Mouse (Mus musculus) erythroblast, embryonic 14.5 days (primary cell): ENCODE results near the gene Lrrc74b. TPM values are rescaled to one million over a fixed set of nuclear protein-coding genes. Genes with fewer than 3 reads are reported as not detected.

Experiments used
- H3K27me3 ChIP-seq: 2 replicates; pipeline ENCODE4 v1.6.1; 2012; ENCODE audit warnings: inconsistent platforms; ENCODE audit not compliant: control insufficient read depth
- H3K36me3 ChIP-seq: 2 replicates; pipeline ENCODE4 v1.6.1; 2012; ENCODE audit warnings: mild to moderate bottlenecking, inconsistent platforms; ENCODE audit not compliant: control insufficient read depth
- H3K4me1 ChIP-seq: 2 replicates; pipeline ENCODE4 v1.6.1; 2012; ENCODE audit warnings: inconsistent platforms; ENCODE audit not compliant: control insufficient read depth
- H3K4me3 ChIP-seq: replicated peaks from 2 replicates; pipeline ENCODE3; 2012; ENCODE audit warnings: moderate library complexity, mild to moderate bottlenecking, inconsistent platforms
- H3K9me3 ChIP-seq: 2 replicates; pipeline ENCODE4 v1.6.1; 2012; ENCODE audit warnings: low read length, inconsistent platforms, mixed read lengths; ENCODE audit not compliant: control insufficient read depth
- GATA1 ChIP-seq: IDR thresholded peaks from 2 replicates; pipeline ENCODE4 v1.6.1; 2012; ENCODE audit warnings: low read length, inconsistent platforms, mixed read lengths
- TAL1 ChIP-seq: IDR thresholded peaks from 3 replicates; pipeline ENCODE4 v1.6.1; 2012; ENCODE audit warnings: low read length, inconsistent platforms, mixed read lengths
- polyA plus RNA-seq: library from polyadenylated mRNA; stranded (reverse); fragments of >175 nt; gene quantifications from 2 replicates; pipeline ENCODE4 v1.2.3, GENCODE M21; 2012

The Lrrc74b gene
- polyA plus RNA-seq = 0.02 TPM in 1 of 2 replicates, not detected in the other

- H3K4me3 ChIP-seq = no peak within 1 kb of the TSS
These were observed at the start of gene Lrrc74b for GRCm38 (mm10) chr16:17561128-17561750. Lrrc74b (minus strand) TSS chr16:17561247.

DNA sequence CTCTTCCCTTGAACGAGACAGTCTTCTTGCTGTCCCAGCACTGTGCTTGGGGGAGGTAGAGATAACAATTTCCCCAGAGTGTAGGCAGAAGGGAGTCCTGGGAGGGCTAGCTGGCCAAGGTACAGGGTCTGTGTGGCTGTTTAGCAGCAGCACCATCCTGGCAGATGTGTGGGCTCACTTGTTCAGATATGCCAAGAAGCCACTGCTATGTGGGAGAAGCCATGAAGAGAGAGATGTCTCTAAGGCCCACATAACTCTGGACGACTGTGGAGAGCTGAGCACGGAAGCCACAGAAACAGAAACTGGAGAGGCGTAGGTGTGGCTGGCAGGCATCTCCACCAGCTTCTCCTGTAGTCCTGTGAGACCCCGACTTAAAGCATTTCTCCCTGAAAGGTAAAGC is 44.6 kb upstream of the Lrrc74b start:
- Histone ChIP-seq H3K27me3 (peaks cover 4% of the 10 kb centered on the region; the same call in 1 of the 2 replicates), H3K36me3 (no peaks in the 10 kb centered on the region), H3K9me3 (peaks cover 14% of the 10 kb centered on the region), H3K4me1 (no peaks in the 10 kb centered on the region), H3K4me3 (no peak overlapping the region)
- TF ChIP-seq TAL1 (no peak), GATA1 (no peak)

More at GRCm38 (mm10) chr16:17561128-17561750, at the start of gene Lrrc74b:
- Histone ChIP-seq H3K4me1 (peaks cover 22% of the 10 kb centered on the region), H3K36me3 (no peaks in the 10 kb centered on the region), H3K27me3 (peaks cover 64% of the 10 kb centered on the region), H3K9me3 (no peaks in the 10 kb centered on the region)
- no peak for TF ChIP-seq GATA1
- no peak for TF ChIP-seq TAL1

DNA sequence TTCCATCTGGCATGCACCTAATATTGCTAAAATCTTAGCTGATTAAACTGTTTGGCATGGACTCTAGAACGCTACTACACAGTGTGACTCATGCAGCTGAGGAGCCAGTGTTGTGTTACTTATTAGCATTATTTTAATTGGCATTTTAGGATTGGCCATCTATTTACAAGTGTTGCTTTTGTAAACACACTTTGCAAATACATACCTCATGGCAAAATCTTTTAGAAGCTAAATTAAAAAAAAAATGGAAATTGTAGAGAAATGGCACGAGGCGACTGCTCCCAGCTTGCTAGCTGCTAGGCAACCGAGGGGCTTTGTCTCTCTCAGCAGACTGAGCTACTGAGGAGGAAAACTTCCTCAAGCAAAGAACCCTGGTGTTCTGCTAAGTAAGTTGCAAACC is 43.9 kb upstream of the Lrrc74b start:
- peaks cover 9% of the 10 kb centered on the region for H3K9me3 ChIP-seq
- H3K27me3 ChIP-seq = peaks cover 4% of the 10 kb centered on the region; the same call in 1 of the 2 replicates
- no peak overlapping the region for H3K4me3 ChIP-seq
- H3K4me1 ChIP-seq = no peaks in the 10 kb centered on the region
- H3K36me3 ChIP-seq = no peaks in the 10 kb centered on the region
- TF ChIP-seq GATA1 (no peak), TAL1 (no peak)

DNA sequence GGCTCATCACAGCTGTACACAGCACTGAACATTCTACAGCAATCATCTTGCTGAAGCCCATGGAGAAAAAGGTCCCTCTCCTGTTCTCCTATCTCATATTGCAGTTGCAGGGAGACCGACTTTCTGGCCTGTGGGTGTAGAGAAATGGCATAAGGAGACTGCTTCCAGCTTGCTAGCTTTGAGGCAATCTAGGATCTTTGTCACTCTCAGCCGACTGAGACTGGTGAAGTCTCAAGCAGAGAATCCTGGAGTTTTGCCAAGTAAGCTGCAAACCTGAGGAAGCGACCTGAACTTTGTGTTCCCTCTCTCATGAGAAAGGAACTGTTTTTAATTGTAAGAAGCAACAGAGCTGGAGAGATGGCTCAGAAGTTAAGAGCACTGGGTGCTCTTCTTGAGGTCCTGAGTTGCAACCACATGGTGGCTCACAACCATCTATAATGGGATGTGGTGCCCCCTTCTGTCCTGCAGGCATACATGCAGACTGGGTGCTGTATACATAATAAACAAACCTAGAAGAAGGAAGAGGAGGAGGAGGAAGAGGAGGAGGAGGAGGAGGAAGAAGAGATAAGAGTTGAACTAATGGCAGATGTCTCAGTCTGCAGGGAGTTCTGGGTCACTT is 40.0 kb upstream of the Lrrc74b start:
- no peaks in the 10 kb centered on the region for H3K9me3 ChIP-seq
- TF ChIP-seq TAL1 = no peak
- TF ChIP-seq GATA1 = no peak
- H3K4me3 ChIP-seq = no peak overlapping the region
- H3K36me3 ChIP-seq = no peaks in the 10 kb centered on the region
- H3K4me1 ChIP-seq = no peaks in the 10 kb centered on the region
- H3K27me3 ChIP-seq = 0 out of 2 replicates have a peak, but pooled peaks cover 2% of the 10 kb centered on the region

- Histone ChIP-seq H3K4me1 (no peaks in the 10 kb centered on the region), H3K4me3 (no peak overlapping the region), H3K27me3 (no peaks in the 10 kb centered on the region), H3K36me3 (no peaks in the 10 kb centered on the region), H3K9me3 (peaks cover 11% of the 10 kb centered on the region)
- TF ChIP-seq GATA1 = no peak
- no peak for TF ChIP-seq TAL1
These were observed 29.7 kb upstream of the Lrrc74b start for GRCm38 (mm10) chr16:17590731-17591130.

GRCm38 (mm10) chr16:17584555-17584954 is 23.5 kb upstream of the Lrrc74b start:
- peaks cover 9% of the 10 kb centered on the region for H3K9me3 ChIP-seq
- no peak for TF ChIP-seq GATA1
- TF ChIP-seq TAL1 = no peak
- no peaks in the 10 kb centered on the region for H3K36me3 ChIP-seq
- no peaks in the 10 kb centered on the region for H3K4me1 ChIP-seq
- H3K27me3 ChIP-seq = no peaks in the 10 kb centered on the region
- no peak overlapping the region for H3K4me3 ChIP-seq

GRCm38 (mm10) chr16:17583064-17583463 is 22.0 kb upstream of the Lrrc74b start, which contains the start of gene Slc7a4:
Slc7a4 (minus strand) TSS chr16:17583214.
- no peak for TF ChIP-seq TAL1
- TF ChIP-seq GATA1 = no peak
- H3K36me3 ChIP-seq = no peaks in the 10 kb centered on the region
- H3K4me3 ChIP-seq = no peak within 1 kb of the TSS
- peaks cover under 1% of the 10 kb centered on the region for H3K9me3 ChIP-seq
- H3K4me1 ChIP-seq = no peaks in the 10 kb centered on the region
- peaks cover 4% of the 10 kb centered on the region for H3K27me3 ChIP-seq

DNA sequence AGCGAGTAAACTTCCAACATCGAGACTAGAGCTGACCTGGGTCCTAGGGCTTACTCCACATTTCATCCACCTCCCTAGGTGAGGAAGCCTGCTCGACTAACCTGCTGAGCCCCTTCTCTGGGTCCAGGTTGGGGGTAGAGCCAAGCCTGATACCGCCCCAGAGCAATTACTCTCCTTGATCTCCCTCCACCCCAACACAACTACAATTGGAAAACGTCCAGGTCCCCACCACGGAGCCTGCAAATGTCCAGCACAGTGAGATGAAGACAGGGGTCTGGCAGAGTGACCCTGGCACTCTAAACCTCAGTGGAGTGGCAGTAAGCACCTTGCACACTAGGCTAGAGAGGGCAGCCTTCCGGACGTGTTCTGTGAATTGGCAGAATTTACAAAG is 15.8 kb upstream of the Lrrc74b start:
- TF ChIP-seq GATA1 = no peak
- no peak for TF ChIP-seq TAL1
- peaks cover 43% of the 10 kb centered on the region for H3K27me3 ChIP-seq
- no peaks in the 10 kb centered on the region for H3K9me3 ChIP-seq
- peak overlapping the region; percentile 53 for H3K4me3 ChIP-seq
- H3K4me1 ChIP-seq = peaks cover 9% of the 10 kb centered on the region
- no peaks in the 10 kb centered on the region for H3K36me3 ChIP-seq
